Mouse (Mus musculus) liver, postnatal 0 days (tissue): Measurements from ENCODE around the gene BC107364.

Experiments used
- CTCF ChIP-seq: sonication (generic); IDR thresholded peaks from 2 replicates; pipeline ENCODE4 v1.5.1; 2016; ENCODE audit warnings: antibody characterized with exemption, low read depth
- EP300 ChIP-seq: IDR thresholded peaks from 2 replicates; pipeline ENCODE4 v1.6.1; 2016; ENCODE audit warnings: antibody characterized with exemption, low read depth, mild to moderate bottlenecking

DNA sequence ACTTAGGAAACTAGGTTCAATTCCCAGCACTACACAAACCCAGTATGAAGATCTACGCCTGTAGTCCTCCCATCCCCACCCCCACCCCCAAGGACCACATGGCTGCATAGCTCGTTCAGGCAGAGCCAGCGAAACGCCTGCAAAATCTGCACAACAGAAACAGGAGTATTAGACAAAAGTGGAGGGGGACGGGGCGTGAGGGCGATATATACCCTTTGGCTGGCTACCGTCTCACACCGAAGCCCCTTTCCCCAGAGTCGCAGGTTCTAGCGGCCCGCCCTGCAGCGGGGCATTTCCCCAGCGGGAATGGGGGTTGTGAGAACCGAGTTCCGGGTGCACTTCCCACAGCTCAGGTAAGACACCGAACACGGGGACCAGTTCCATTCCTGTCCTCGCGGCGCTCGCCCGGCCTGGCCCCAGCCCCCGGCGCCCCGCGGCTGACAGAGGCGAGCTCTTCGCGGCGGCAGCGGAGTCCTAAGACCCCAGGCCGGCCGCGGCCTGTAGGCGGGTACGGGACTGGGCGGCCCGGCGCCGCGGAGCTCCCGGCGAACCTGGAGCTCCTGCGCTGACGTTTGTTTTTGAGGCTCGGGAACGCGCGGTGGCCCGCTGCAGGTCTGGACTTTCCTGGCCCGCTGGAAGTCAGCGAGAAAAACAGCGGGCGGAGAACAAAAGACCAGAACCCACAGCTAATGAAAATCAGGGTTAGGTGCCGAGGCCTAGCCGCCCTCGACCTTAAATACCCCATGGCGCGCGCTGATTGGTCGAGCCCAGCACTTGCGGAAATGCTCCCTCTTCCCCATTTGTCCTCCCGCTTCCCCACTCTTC, 37.8 kb downstream of the BC107364 start:
- TF ChIP-seq CTCF (no peak), EP300 (no peak)
